Mouse (Mus musculus): ENCODE measurements around the gene Gm3173. TPM values are rescaled to one million over a fixed set of nuclear protein-coding genes. Genes with fewer than 3 reads are reported as not detected.
"Not testable (repeated sequence)": the region's sequence is repeated elsewhere in the genome, so short reads cannot be mapped to it uniquely, and the experiment has no call there.

The Gm3173 gene
- total RNA-seq (2021): 1 to 10 TPM in 1 of 2 experiments, not detected in 1; 2.0 TPM

GRCm38 (mm10) chr14:4430692-4431091, at the start of gene Gm3173:
Gm3173 (plus strand) TSS chr14:4430992.
- DNase-seq (ENCODE audit: extremely low spot score in 1 of 2, low spot score in 2 of 2); intact Hi-C loops (cut with DNase I): not testable (repeated sequence)

DNA sequence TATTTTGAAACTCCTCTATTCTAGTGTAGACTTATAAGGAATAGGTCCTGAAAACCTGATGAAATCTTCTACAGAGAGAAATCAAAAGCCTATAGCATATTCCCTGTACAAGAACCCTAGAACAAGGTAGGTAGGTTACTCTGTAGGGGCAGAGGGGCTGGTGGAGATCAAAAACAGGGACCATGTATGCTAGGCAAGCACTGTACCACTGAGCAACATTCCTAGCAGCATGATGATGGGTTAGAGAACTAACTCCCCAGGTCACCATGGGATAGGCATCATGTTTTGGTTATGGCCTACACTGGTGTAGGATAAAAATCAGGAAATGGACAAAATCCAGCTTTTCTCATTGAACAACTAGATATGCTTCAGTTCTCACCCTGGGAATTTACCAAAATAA, 45.2 kb upstream of the Gm3173 start:
- DNase-seq (ENCODE audit: extremely low spot score in 1 of 2, low spot score in 2 of 2); intact Hi-C loops (cut with DNase I): not testable (repeated sequence)

DNA sequence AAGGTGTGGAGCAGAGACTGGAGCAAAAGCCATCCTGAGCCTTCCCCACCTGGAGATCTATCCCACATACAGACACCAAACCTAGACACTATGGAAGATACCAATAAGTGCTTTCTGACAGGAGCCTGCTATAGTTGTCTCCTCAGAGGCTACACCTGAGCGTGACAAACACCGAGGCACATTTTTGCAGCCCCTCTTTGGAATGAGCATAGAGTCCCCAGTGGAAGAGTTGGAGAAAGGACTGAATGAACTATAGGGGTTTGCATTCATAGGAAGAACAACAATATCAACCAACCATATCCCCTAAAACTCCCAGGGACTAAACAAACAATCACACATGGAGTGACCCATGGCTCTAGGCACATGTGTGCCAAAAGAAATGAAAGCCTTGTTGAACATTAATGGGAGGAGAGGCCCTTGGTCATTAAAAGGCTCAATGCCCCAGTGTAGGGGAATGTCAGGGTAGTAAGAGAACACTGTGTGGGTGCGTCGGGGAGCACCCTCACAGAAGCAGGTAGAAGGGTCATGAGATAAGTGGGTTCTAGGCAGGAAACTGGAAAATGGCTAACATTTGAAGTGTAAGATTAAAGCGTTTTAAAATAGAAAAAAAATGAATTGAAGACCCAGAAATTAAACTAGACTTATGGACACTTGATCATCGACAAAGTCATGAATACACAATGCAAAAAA, 37.8 kb upstream of the Gm3173 start:
- intact Hi-C loops (cut with DNase I): not testable (repeated sequence)

DNA sequence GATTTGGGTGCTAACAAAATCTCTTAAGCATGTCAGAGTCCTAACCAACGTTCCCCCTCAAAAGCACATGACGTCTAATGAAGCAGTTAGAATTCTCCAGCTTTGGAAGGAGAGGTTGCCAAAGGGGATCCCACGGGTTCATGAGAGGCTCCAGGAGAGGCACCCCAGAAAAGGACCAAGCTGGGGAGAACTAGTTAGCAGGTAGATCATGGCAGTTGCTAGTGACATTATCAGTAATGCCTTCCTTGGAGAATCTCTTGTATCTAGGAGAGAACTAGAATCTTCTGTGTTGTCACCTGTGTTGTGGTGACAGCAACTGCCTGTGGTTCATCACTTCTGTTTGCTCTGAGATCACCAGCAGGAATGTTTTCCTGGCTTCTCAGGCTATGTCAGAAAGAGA, 33.6 kb upstream of the Gm3173 start, which contains the start of gene Gm3159:
Gene Gm3159 (plus strand): TSS at position 301 of the 400 bp plus-strand sequence.
- DNase-seq (ENCODE audit: extremely low spot score in 1 of 2, low spot score in 2 of 2); intact Hi-C loops (cut with DNase I): not testable (repeated sequence)

More for the DNA sequence above, 37.8 kb upstream of the Gm3173 start:
- not testable (repeated sequence) for DNase-seq (ENCODE audit: extremely low spot score in 1 of 2, low spot score in 2 of 2)

- intact Hi-C loops (cut with DNase I); DNase-seq (ENCODE audit: extremely low spot score in 1 of 2, low spot score in 2 of 2): not testable (repeated sequence)
These were observed 32.2 kb upstream of the Gm3173 start for GRCm38 (mm10) chr14:4398624-4399023.

DNA sequence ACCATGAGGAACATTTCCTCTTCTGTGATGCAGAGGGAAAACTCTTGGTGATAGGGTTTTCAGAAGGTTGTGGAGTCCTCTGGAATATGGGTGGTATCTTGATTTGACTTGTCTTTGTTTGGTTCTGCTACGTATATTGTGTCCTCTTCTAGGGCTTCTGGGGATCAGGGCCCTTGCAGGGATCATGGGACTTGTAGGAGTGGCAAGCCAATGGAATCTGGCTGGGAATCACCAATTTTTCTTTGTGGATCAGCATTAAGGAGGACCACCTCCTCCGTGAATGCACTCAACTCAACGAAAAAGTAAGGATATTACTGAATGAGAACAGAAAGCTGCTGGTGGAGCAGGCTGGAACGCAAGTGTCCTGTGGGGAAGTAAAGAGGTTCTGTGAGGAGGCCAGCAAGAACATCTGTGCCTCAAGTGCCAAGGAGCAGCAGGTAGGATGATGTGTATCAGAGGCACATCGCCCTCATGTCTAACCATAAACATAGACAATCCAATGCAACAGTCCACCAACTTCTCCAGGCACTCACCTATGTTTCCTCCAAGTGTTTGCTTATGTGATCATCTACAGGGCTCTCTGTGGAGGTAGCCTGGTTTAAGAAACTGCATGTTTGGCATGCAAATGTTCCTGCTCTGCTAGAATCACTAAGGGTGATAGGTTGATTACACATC, 30.5 kb upstream of the Gm3173 start:
- intact Hi-C loops (cut with DNase I); DNase-seq (ENCODE audit: extremely low spot score in 1 of 2, low spot score in 2 of 2): not testable (repeated sequence)

- intact Hi-C loops (cut with DNase I); DNase-seq (ENCODE audit: extremely low spot score in 1 of 2, low spot score in 2 of 2): not testable (repeated sequence)
These were observed 29.5 kb upstream of the Gm3173 start for GRCm38 (mm10) chr14:4401245-4401644.

GRCm38 (mm10) chr14:4403840-4404239, 27.0 kb upstream of the Gm3173 start:
- DNase-seq (ENCODE audit: extremely low spot score in 1 of 2, low spot score in 2 of 2); intact Hi-C loops (cut with DNase I): not testable (repeated sequence)

DNA sequence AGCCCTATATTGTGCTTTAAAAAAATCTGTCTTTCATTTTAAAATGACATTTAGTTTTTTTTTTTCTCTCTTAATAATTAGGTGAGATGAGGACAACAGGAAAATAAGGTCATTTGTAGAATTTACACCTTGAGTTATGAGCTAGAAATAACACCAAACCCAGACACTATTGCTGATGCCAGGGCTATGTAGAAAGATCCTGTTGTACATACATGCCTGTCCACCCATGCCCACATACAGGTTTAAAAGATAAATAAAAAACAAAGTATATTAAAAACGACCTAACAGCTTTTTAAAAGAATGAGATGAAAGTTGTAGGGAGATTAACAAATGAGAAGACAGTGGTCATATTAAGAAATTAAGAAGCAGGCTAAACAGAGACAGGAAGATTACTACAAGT, 20.9 kb upstream of the Gm3173 start:
- intact Hi-C loops (cut with DNase I); DNase-seq (ENCODE audit: extremely low spot score in 1 of 2, low spot score in 2 of 2): not testable (repeated sequence)

DNA sequence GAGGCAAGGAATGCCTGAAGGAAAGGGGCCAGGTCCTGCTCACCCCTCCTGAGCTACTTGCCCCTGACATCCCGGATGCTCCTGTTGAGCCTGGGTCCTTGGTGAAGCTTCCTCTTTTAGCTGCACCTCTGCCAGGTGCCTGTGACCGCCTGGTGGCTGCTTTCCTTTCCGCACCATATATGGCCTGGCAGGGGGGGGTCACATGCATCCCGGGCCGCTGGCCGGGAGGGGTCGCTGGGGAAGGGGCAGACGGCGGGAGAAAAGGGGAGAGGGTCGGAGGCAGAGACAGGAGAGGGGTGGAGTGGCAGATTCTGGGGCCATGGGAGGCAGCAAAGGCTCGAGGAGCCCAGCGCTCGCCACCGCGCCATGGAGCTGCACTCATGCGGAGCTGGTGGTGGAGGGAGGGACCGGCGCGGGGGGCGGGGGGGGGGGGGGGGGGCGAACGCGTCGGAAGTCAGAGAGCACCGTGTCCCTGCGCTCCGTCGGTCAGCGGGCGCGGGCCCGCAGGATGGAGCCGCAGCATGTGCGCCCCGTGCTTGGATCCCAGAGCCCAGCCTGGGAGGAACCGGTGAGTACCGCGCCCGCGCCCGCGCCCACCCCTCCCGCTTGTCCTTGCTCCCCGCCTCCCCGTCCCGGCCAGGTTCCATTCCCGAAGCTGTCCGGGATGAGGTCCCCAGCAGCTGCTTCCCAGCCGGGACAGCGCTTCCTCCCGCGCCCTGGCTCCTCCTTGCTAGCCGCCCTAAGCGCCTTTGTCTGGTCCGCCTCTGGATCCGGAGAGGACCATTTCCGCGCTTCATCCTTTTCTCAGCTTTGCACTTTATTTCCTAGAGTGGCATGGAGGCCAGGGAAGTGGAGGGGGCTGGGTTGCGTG, 15.6 kb upstream of the Gm3173 start, which contains the start of gene Gm3164:
Gene Gm3164 (plus strand): TSS at position 484 of the 871 bp plus-strand sequence.
- DNase-seq (ENCODE audit: extremely low spot score in 1 of 2, low spot score in 2 of 2): peak; percentile 26 to 85
- intact Hi-C loops (cut with DNase I): not testable (repeated sequence)

- intact Hi-C loops (cut with DNase I); DNase-seq (ENCODE audit: extremely low spot score in 1 of 2, low spot score in 2 of 2): not testable (repeated sequence)
These were observed 50.7 kb downstream of the Gm3173 start, which contains the start of gene Gm3182 for GRCm38 (mm10) chr14:4481445-4481844. Gm3182 (plus strand) TSS chr14:4481745.

DNA sequence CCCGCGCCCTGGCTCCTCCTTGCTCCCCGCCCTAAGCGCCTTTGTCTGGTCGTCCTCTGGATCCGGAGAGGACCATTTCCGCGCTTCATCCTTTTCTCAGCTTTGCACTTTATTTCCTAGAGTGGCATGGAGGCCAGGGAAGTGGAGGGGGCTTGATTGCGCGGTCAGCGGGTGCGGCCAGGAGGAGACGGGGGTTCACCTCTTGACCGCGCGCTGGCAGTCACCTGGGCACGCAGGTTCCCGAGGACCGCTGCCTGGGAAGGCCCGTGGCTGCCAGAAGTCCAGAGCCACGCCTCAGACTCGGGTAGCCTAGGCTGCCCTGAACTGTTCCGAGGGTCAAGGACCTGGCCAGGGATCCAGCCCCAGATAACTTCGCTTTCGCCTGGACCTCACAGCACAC, 68.6 kb downstream of the Gm3173 start:
- intact Hi-C loops (cut with DNase I); DNase-seq (ENCODE audit: extremely low spot score in 1 of 2, low spot score in 2 of 2): not testable (repeated sequence)

DNA sequence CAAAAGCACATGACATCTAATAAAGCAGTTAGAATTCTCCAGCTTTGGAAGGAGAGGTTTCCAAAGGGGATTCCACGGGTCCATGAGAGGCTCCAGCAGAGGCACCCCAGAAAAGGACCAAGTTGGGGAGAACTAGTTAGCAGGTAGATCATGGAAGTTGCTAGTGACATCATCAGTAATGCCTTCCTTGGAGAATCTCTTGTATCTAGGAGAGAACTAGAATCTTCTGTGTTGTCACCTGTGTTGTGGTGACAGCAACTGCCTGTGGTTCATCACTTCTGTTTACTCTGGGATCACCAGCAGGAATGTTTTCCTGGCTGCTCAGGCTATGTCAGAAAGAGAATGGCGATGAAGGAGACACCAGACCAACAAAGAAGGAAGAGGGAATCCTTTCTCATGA, 124.3 kb downstream of the Gm3173 start, which contains the start of gene Gm3047:
Gene Gm3047 (plus strand): TSS at position 301 of the 400 bp plus-strand sequence.
- intact Hi-C loops (cut with DNase I): not testable (repeated sequence)

More for the DNA sequence above, 124.3 kb downstream of the Gm3173 start, which contains the start of gene Gm3047:
- not testable (repeated sequence) for DNase-seq (ENCODE audit: extremely low spot score in 1 of 2, low spot score in 2 of 2)

Other genes with a start within 250 kb of the Gm3173 start
- 1 to 10 TPM; 4.0 to 4.2 TPM for gene Gm2974, start 248.4 kb upstream of the Gm3173 start, total RNA-seq (2021)
- gene Gm3138, start 181.4 kb upstream of the Gm3173 start, total RNA-seq (2021): not detected
- not detected for gene Gm3149, start 113.7 kb upstream of the Gm3173 start, total RNA-seq (2021)
- 1 to 10 TPM; 3.1 to 3.4 TPM for gene 2610042L04Rik, start 96.2 kb upstream of the Gm3173 start, total RNA-seq (2021)
- not detected for gene Gm3159, start 33.5 kb upstream of the Gm3173 start, total RNA-seq (2021)
- 1 to 10 TPM; 1.4 to 1.8 TPM for gene Gm3164, start 15.5 kb upstream of the Gm3173 start, total RNA-seq (2021)
- not detected for gene Gm3182, start 50.8 kb downstream of the Gm3173 start, total RNA-seq (2021)
- gene Gm3047, start 124.4 kb downstream of the Gm3173 start, total RNA-seq (2021): not detected
- under 1 TPM; 0.53 to 0.77 TPM for gene Gm8159, start 201.4 kb downstream of the Gm3173 start, total RNA-seq (2021)
- not detected for gene Gm3239, start 233.2 kb downstream of the Gm3173 start, total RNA-seq (2021)

Measured in left cerebral cortex, postnatal 10 days (tissue).